Mouse (Mus musculus): Measurements from ENCODE around the gene Cmtm4. TPM values are rescaled to one million over a fixed set of nuclear protein-coding genes. Genes with fewer than 3 reads are reported as not detected.

Gene Cmtm4
- polyA plus RNA-seq, 1 experiment = 58.1 TPM

GRCm38 (mm10) chr8:104375959-104376358, 19.6 kb downstream of the Cmtm4 start:
- Histone ChIP-seq H3K36me3 (ENCODE audit: control insufficient read depth, insufficient read depth, low read length, poor library complexity, severe bottlenecking) (no peaks in the 10 kb centered on the region), H3K9ac (ENCODE audit: low read depth, poor library complexity, severe bottlenecking) (no peak overlapping the region), H3K27me3 (ENCODE audit: control insufficient read depth, insufficient read depth, low read length, poor library complexity, severe bottlenecking) (no peaks in the 10 kb centered on the region), H3K9me3 (replicated peaks; ENCODE audit: control insufficient read depth, insufficient read depth, low read length, poor library complexity, severe bottlenecking) (no peaks in the 10 kb centered on the region), H3K4me1 (ENCODE audit: control insufficient read depth, insufficient read depth, low read length) (peaks cover 5% of the 10 kb centered on the region), H3K27ac (ENCODE audit: insufficient read depth, low read length) (no peak overlapping the region), H3K4me3 (ENCODE audit: low read depth, low read length) (no peak overlapping the region)
- TF ChIP-seq CTCF (IDR thresholded peaks at IDR 0.05; ENCODE audit: low read depth, low read length) (no peak), EP300 (IDR thresholded peaks at IDR 0.05; ENCODE audit: insufficient read depth, low read depth, low read length) (no peak), POLR2A (IDR thresholded peaks at IDR 0.05; ENCODE audit: insufficient read depth, low read length) (no peak)

GRCm38 (mm10) chr8:104374864-104375846, 20.5 kb downstream of the Cmtm4 start:
- no peaks in the 10 kb centered on the region for H3K27me3 ChIP-seq (ENCODE audit: control insufficient read depth, insufficient read depth, low read length, poor library complexity, severe bottlenecking)
- H3K9ac ChIP-seq (ENCODE audit: low read depth, poor library complexity, severe bottlenecking) = no peak overlapping the region
- H3K27ac ChIP-seq (ENCODE audit: insufficient read depth, low read length) = no peak overlapping the region
- no peaks in the 10 kb centered on the region for H3K9me3 ChIP-seq (replicated peaks; ENCODE audit: control insufficient read depth, insufficient read depth, low read length, poor library complexity, severe bottlenecking)
- no peak overlapping the region for H3K4me3 ChIP-seq (ENCODE audit: low read depth, low read length)
- TF ChIP-seq CTCF (IDR thresholded peaks at IDR 0.05; ENCODE audit: low read depth, low read length) = no peak
- no peak for TF ChIP-seq EP300 (IDR thresholded peaks at IDR 0.05; ENCODE audit: insufficient read depth, low read depth, low read length)
- TF ChIP-seq POLR2A (IDR thresholded peaks at IDR 0.05; ENCODE audit: insufficient read depth, low read length) = no peak
- H3K4me1 ChIP-seq (ENCODE audit: control insufficient read depth, insufficient read depth, low read length) = peaks cover 5% of the 10 kb centered on the region
- no peaks in the 10 kb centered on the region for H3K36me3 ChIP-seq (ENCODE audit: control insufficient read depth, insufficient read depth, low read length, poor library complexity, severe bottlenecking)

- H3K9ac ChIP-seq (ENCODE audit: low read depth, poor library complexity, severe bottlenecking) = no peak overlapping the region
- no peak overlapping the region for H3K27ac ChIP-seq (ENCODE audit: insufficient read depth, low read length)
- TF ChIP-seq POLR2A (IDR thresholded peaks at IDR 0.05; ENCODE audit: insufficient read depth, low read length) (no peak), EP300 (IDR thresholded peaks at IDR 0.05; ENCODE audit: insufficient read depth, low read depth, low read length) (no peak), CTCF (IDR thresholded peaks at IDR 0.05; ENCODE audit: low read depth, low read length) (no peak)
- H3K36me3 ChIP-seq (ENCODE audit: control insufficient read depth, insufficient read depth, low read length, poor library complexity, severe bottlenecking) = no peaks in the 10 kb centered on the region
- peaks cover 5% of the 10 kb centered on the region for H3K4me1 ChIP-seq (ENCODE audit: control insufficient read depth, insufficient read depth, low read length)
- H3K27me3 ChIP-seq (ENCODE audit: control insufficient read depth, insufficient read depth, low read length, poor library complexity, severe bottlenecking) = no peaks in the 10 kb centered on the region
- no peak overlapping the region for H3K4me3 ChIP-seq (ENCODE audit: low read depth, low read length)
- no peaks in the 10 kb centered on the region for H3K9me3 ChIP-seq (replicated peaks; ENCODE audit: control insufficient read depth, insufficient read depth, low read length, poor library complexity, severe bottlenecking)
Observed at GRCm38 (mm10) chr8:104374269-104374668, 21.3 kb downstream of the Cmtm4 start.

- no peak for TF ChIP-seq POLR2A (IDR thresholded peaks at IDR 0.05; ENCODE audit: insufficient read depth, low read length)
- peak; percentile 20 for TF ChIP-seq CTCF (IDR thresholded peaks at IDR 0.05; ENCODE audit: low read depth, low read length)
- no peak for TF ChIP-seq EP300 (IDR thresholded peaks at IDR 0.05; ENCODE audit: insufficient read depth, low read depth, low read length)
- no peak overlapping the region for H3K9ac ChIP-seq (ENCODE audit: low read depth, poor library complexity, severe bottlenecking)
- peaks cover 5% of the 10 kb centered on the region for H3K4me1 ChIP-seq (ENCODE audit: control insufficient read depth, insufficient read depth, low read length)
- no peaks in the 10 kb centered on the region for H3K9me3 ChIP-seq (replicated peaks; ENCODE audit: control insufficient read depth, insufficient read depth, low read length, poor library complexity, severe bottlenecking)
- H3K27ac ChIP-seq (ENCODE audit: insufficient read depth, low read length) = no peak overlapping the region
- no peak overlapping the region for H3K4me3 ChIP-seq (ENCODE audit: low read depth, low read length)
- H3K27me3 ChIP-seq (ENCODE audit: control insufficient read depth, insufficient read depth, low read length, poor library complexity, severe bottlenecking) = no peaks in the 10 kb centered on the region
- H3K36me3 ChIP-seq (ENCODE audit: control insufficient read depth, insufficient read depth, low read length, poor library complexity, severe bottlenecking) = no peaks in the 10 kb centered on the region
Observed at GRCm38 (mm10) chr8:104373779-104374178, 21.8 kb downstream of the Cmtm4 start.

- H3K27me3 ChIP-seq (ENCODE audit: control insufficient read depth, insufficient read depth, low read length, poor library complexity, severe bottlenecking) = no peaks in the 10 kb centered on the region
- H3K9ac ChIP-seq (ENCODE audit: low read depth, poor library complexity, severe bottlenecking) = no peak overlapping the region
- TF ChIP-seq EP300 (IDR thresholded peaks at IDR 0.05; ENCODE audit: insufficient read depth, low read depth, low read length) = no peak
- no peaks in the 10 kb centered on the region for H3K36me3 ChIP-seq (ENCODE audit: control insufficient read depth, insufficient read depth, low read length, poor library complexity, severe bottlenecking)
- H3K4me3 ChIP-seq (ENCODE audit: low read depth, low read length) = no peak overlapping the region
- H3K9me3 ChIP-seq (replicated peaks; ENCODE audit: control insufficient read depth, insufficient read depth, low read length, poor library complexity, severe bottlenecking) = peaks cover 15% of the 10 kb centered on the region
- H3K4me1 ChIP-seq (ENCODE audit: control insufficient read depth, insufficient read depth, low read length) = peaks cover 5% of the 10 kb centered on the region
- no peak overlapping the region for H3K27ac ChIP-seq (ENCODE audit: insufficient read depth, low read length)
Observed at GRCm38 (mm10) chr8:104371121-104371520, 24.5 kb downstream of the Cmtm4 start.

GRCm38 (mm10) chr8:104370071-104370470, 25.5 kb downstream of the Cmtm4 start:
- Histone ChIP-seq H3K9me3 (replicated peaks; ENCODE audit: control insufficient read depth, insufficient read depth, low read length, poor library complexity, severe bottlenecking) (peaks cover 24% of the 10 kb centered on the region), H3K36me3 (ENCODE audit: control insufficient read depth, insufficient read depth, low read length, poor library complexity, severe bottlenecking) (no peaks in the 10 kb centered on the region), H3K9ac (ENCODE audit: low read depth, poor library complexity, severe bottlenecking) (no peak overlapping the region), H3K4me1 (ENCODE audit: control insufficient read depth, insufficient read depth, low read length) (no peaks in the 10 kb centered on the region), H3K4me3 (ENCODE audit: low read depth, low read length) (no peak overlapping the region), H3K27ac (ENCODE audit: insufficient read depth, low read length) (no peak overlapping the region), H3K27me3 (ENCODE audit: control insufficient read depth, insufficient read depth, low read length, poor library complexity, severe bottlenecking) (no peaks in the 10 kb centered on the region)
- no peak for TF ChIP-seq CTCF (IDR thresholded peaks at IDR 0.05; ENCODE audit: low read depth, low read length)
- TF ChIP-seq POLR2A (IDR thresholded peaks at IDR 0.05; ENCODE audit: insufficient read depth, low read length) = no peak
- no peak for TF ChIP-seq EP300 (IDR thresholded peaks at IDR 0.05; ENCODE audit: insufficient read depth, low read depth, low read length)
